Mouse (Mus musculus): Measurements from ENCODE around the gene Stard5.

Gene Stard5

GRCm38 (mm10) chr7:83631828-83632681, at the start of gene Stard5:
Stard5 (plus strand) TSS chr7:83631959.
- peak; percentile 79 for DNase-seq

- peak; percentile 27 for DNase-seq
Observed at GRCm38 (mm10) chr7:83584639-83585471, 46.9 kb upstream of the Stard5 start, which contains the start of gene Tmc3. Tmc3 (plus strand) TSS chr7:83584927.

- no peak for DNase-seq
Observed at GRCm38 (mm10) chr7:83594056-83594455, 37.7 kb upstream of the Stard5 start.

GRCm38 (mm10) chr7:83597063-83597462, 34.7 kb upstream of the Stard5 start:
- no peak for DNase-seq

GRCm38 (mm10) chr7:83598997-83599912, 32.5 kb upstream of the Stard5 start:
- DNase-seq = no peak

- DNase-seq = peak; percentile 43
Observed at GRCm38 (mm10) chr7:83599913-83600286, 31.9 kb upstream of the Stard5 start.

GRCm38 (mm10) chr7:83604180-83604944, 27.4 kb upstream of the Stard5 start:
- DNase-seq = no peak

- no peak for DNase-seq
Observed at GRCm38 (mm10) chr7:83606796-83607195, 25.0 kb upstream of the Stard5 start.

- no peak for DNase-seq
Observed at GRCm38 (mm10) chr7:83609891-83610290, 21.9 kb upstream of the Stard5 start.

GRCm38 (mm10) chr7:83611886-83612285, 19.9 kb upstream of the Stard5 start:
- DNase-seq = no peak

- no peak for DNase-seq
Observed at GRCm38 (mm10) chr7:83615272-83615671, 16.5 kb upstream of the Stard5 start.

GRCm38 (mm10) chr7:83615815-83616214, 15.9 kb upstream of the Stard5 start:
- no peak for DNase-seq

GRCm38 (mm10) chr7:83616268-83616667, 15.5 kb upstream of the Stard5 start:
- DNase-seq = no peak

GRCm38 (mm10) chr7:83618709-83619108, 13.1 kb upstream of the Stard5 start:
- DNase-seq = no peak

GRCm38 (mm10) chr7:83622582-83622981, 9.2 kb upstream of the Stard5 start:
- DNase-seq = no peak

- no peak for DNase-seq
Observed at GRCm38 (mm10) chr7:83624065-83624464, 7.7 kb upstream of the Stard5 start.

GRCm38 (mm10) chr7:83626557-83627257, 5.1 kb upstream of the Stard5 start:
- no peak for DNase-seq

- no peak for DNase-seq
Observed at GRCm38 (mm10) chr7:83627369-83627768, 4.4 kb upstream of the Stard5 start.

- no peak for DNase-seq
Observed at GRCm38 (mm10) chr7:83631073-83631827, 509 bp upstream of the Stard5 start.

GRCm38 (mm10) chr7:83632682-83633120, 942 bp downstream of the Stard5 start:
- no peak for DNase-seq

Data from right cerebral cortex, postnatal 14 days (tissue).